Mouse (Mus musculus) spleen, adult 2 months (tissue): ENCODE measurements around the gene Lpcat4. TPM values are rescaled to one million over a fixed set of nuclear protein-coding genes. Genes with fewer than 3 reads are reported as not detected.
A peak's percentile ranks its signal among the peaks of the same experiment; 100 is the strongest.

Experiments used
- DNase-seq, 2 experiments: peaks; one replicate each; pipeline versions ENCODE4 v3.0.0 to v3.0.0-alpha.2; 2012 to 2021; ENCODE audit warnings: low spot score in 2 of 2, low read depth in 1 of 2
- H3K27ac ChIP-seq: fragments of 200-500 bp; 2 replicates; pipeline ENCODE4 v1.5.1; 2012; ENCODE audit warnings: low read length, inconsistent platforms; ENCODE audit not compliant: insufficient read depth
- H3K27me3 ChIP-seq: fragments of 200-500 bp; 2 replicates; pipeline ENCODE4 v1.6.1; 2012; ENCODE audit warnings: mild to moderate bottlenecking, moderate library complexity, low read length, inconsistent platforms; ENCODE audit not compliant: control insufficient read depth, insufficient read depth
- H3K36me3 ChIP-seq: fragments of 200-500 bp; 2 replicates; pipeline ENCODE4 v1.6.1; 2012; ENCODE audit warnings: mild to moderate bottlenecking, low read length, inconsistent platforms; ENCODE audit not compliant: control insufficient read depth, insufficient read depth
- H3K4me1 ChIP-seq: fragments of 200-500 bp; 2 replicates; pipeline ENCODE4 v1.6.1; 2011; ENCODE audit warnings: inconsistent platforms; ENCODE audit not compliant: control insufficient read depth, insufficient read depth, insufficient read length
- H3K4me3 ChIP-seq: fragments of 200-500 bp; 2 replicates; pipeline ENCODE4 v1.5.1; 2011; ENCODE audit warnings: mild to moderate bottlenecking, inconsistent platforms; ENCODE audit not compliant: insufficient read depth, insufficient read length; ENCODE audit errors: extremely low read depth
- CTCF ChIP-seq: fragments of 200-500 bp; IDR thresholded peaks from 2 replicates; pipeline ENCODE4 v1.5.1; 2011; ENCODE audit warnings: mild to moderate bottlenecking, inconsistent platforms; ENCODE audit not compliant: insufficient read depth, insufficient read length, insufficient replicate concordance; ENCODE audit errors: extremely low read depth
- POLR2A ChIP-seq: fragments of 200-500 bp; IDR thresholded peaks from 2 replicates; pipeline ENCODE4 v1.6.1; 2011; ENCODE audit warnings: low read depth, low read length, inconsistent platforms
- WGBS: fragments of 180-500 bp; shearing (Covaris S2); methylation state at CpG from one replicate; pipeline ENCODE4 v1.1.7; 2018; 5-methylcytosine and 5-hydroxymethylcytosine counted together
- polyA plus RNA-seq: library from polyadenylated mRNA; depleted of rRNA; stranded (reverse); fragments of >200 nt; gene quantifications from 2 replicates; pipeline ENCODE4 v1.2.3, GENCODE M21; 2012; rRNA removed

Lpcat4 gene
- 44.6 and 55.6 TPM in 2 replicates for polyA plus RNA-seq

DNA sequence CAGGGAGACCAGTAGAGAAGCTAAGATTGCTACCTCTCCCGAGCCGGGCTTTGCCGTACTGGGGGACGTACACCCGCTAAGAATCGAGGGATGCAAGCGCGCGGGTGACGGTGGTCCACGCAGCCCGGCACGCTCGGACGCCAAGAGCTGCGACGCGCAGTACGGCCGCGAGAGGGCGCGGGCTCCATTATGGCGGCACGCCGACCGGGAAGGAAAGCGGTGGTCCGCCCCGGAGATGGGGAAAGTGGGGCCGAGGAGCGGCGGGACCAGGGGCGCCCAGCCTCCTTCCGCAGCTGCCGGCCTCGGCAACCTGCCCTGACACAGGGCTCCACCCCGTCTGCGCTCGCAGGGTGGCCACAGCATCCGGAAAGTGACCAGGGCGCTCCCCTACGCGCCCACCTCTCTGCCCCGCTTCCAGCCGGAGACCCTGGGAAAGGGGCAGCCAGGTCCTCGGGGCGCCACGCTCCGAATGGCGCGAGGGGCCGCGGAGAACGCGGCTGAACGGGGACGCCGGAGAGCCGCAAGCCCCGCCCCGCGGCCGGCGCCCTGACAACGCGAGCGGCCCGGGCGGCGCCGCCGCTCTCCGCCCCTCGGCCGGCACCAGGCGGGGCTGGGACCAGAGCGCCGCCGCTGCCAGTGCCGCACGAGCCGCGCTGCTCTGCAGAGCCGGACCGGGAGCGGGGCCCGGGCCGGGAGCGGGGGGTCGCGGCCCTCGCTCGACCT lies at the start of gene Lpcat4:
Lpcat4 (plus strand) TSS at position 257 of the 723 bp plus-strand sequence.
- TF ChIP-seq POLR2A (0 out of 2 replicates have a peak, but pooled peaks have one; percentile 6), CTCF (peak; percentile 84)
- under 1% methylated on average over 91 of the region's 94 CpGs for WGBS
- H3K4me3 ChIP-seq, result peak within 1 kb of the TSS; percentile 79
- DNase-seq, result peak; percentile 50 to 83
- H3K27ac ChIP-seq, result peak within 1 kb of the TSS; percentile 86
- no peaks in the 10 kb centered on the region; the same call in 1 of the 2 replicates for H3K4me1 ChIP-seq
- H3K27me3 ChIP-seq, result no peaks in the 10 kb centered on the region
- no peaks in the 10 kb centered on the region for H3K36me3 ChIP-seq

DNA sequence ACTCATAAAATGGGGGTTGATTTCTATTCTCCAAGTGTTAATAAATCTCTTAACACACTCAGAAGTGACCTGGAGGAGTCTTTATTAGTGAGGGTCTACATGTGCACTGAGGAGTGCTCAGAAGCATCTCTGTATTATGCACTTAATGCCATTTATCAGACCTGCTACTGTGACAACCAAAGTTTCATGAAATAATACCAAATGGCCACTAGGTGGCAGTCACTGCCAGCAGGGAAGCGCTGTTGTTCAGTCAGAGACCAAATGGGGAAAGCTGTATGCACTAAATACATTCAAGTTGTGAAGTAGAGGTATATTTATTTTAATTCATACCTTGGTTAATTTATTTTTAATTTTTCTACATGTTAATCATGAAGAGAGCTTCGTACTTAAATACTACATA lies 42.4 kb upstream of the Lpcat4 start:
- H3K4me1 ChIP-seq, result no peaks in the 10 kb centered on the region
- no peak for TF ChIP-seq POLR2A
- peak; percentile 72; the same call in 1 of the 2 replicates for TF ChIP-seq CTCF
- no peak overlapping the region for H3K4me3 ChIP-seq
- WGBS, result 2% methylated on average over 2 of the region's 2 CpGs
- no peaks in the 10 kb centered on the region for H3K36me3 ChIP-seq
- DNase-seq, result peak; percentile 26 to 28
- no peak overlapping the region for H3K27ac ChIP-seq
- no peaks in the 10 kb centered on the region for H3K27me3 ChIP-seq

DNA sequence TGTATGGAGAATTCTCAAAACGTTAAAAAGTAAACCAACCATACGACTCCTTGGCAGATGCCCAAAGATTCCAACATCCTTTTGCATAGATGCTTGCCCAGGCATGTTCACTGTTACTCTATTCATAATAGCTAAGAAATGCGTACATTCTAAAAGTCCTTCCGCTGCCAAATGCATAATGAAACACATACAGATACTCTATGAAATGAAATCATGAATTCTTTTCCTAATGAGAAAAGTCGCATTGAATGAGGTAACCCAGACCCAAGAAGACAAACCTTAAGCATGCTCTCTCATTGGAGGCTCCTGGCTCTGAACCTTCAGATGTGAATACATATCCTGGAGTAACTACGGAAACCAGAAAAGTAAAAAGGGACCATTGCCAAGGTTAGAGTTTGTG lies 36.2 kb upstream of the Lpcat4 start:
- DNase-seq, result no peak
- Histone ChIP-seq H3K36me3 (no peaks in the 10 kb centered on the region), H3K4me3 (no peak overlapping the region), H3K27ac (no peak overlapping the region), H3K4me1 (no peaks in the 10 kb centered on the region), H3K27me3 (no peaks in the 10 kb centered on the region)
- 75% methylated on average over 6 of the region's 6 CpGs for WGBS
- TF ChIP-seq POLR2A (no peak), CTCF (no peak)

DNA sequence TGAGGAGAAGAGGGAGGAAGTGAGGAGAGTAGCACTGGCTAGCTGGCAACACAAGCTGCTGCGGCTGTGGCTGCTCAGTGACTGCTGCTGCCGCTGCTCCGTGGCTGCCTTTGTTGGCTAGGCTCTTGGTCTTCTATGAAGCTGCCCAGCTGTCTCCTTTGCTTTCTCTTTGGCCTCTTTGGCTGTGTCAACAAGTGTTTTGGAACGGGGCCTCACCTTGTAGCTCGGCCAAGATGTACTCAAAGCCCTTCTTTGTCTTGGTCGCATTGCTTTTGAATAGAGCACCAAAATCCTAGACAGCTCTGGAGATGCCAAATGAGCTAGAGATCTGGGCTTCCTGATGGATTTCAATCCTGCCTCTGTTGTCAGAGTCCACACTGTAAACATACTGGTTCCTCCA lies 29.1 kb upstream of the Lpcat4 start:
- 77% methylated on average over 6 of the region's 6 CpGs for WGBS
- no peaks in the 10 kb centered on the region for H3K36me3 ChIP-seq
- no peak overlapping the region for H3K4me3 ChIP-seq

DNA sequence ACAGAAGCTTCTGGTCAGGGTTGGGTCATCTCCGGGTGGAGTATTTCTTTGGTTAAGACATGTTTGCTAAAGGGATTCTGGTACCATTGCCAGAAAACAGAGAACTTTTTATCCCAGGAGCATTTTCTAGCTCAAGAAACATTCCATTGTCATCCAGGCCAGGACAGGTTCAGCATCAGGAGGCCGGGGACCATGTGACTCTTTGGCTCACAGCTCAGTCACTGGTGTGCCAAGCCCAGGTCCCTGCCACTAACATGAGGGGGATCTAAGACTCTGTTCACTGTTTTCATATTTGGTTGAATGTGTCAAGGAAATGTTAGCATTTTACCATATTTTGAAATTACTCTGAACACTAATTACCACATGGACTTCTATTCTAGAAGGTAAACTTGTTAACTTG lies 28.6 kb upstream of the Lpcat4 start:
- 88% methylated on average over 2 of the region's 2 CpGs for WGBS
- DNase-seq, result no peak
- Histone ChIP-seq H3K4me3 (no peak overlapping the region), H3K27ac (no peak overlapping the region), H3K4me1 (no peaks in the 10 kb centered on the region), H3K27me3 (no peaks in the 10 kb centered on the region), H3K36me3 (no peaks in the 10 kb centered on the region)
- no peak for TF ChIP-seq CTCF

More for the DNA sequence above, 29.1 kb upstream of the Lpcat4 start:
- Histone ChIP-seq H3K4me1 (no peaks in the 10 kb centered on the region), H3K27ac (no peak overlapping the region), H3K27me3 (no peaks in the 10 kb centered on the region)
- no peak for TF ChIP-seq POLR2A
- no peak for TF ChIP-seq CTCF
- no peak for DNase-seq

DNA sequence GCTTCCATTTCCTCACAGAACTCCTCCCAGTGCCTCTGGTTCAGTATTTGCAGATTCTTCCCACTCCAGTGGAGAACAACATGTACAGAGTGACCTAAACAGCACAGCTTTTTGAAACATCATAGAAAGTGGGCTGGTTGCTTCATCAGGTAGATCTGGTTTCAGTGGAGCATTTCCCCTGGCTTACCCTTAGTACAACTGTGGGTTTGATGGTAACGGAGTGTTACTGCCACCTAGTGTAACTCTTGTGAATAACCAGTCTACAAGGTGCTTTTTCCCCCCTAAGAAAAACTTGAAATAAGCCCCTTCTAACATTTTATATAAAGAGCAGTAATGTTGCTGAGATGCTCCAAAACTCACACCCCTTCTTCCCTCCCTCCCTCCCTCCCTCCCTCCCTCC lies 23.3 kb upstream of the Lpcat4 start:
- WGBS, result 12% methylated on average over 1 of the region's 1 CpGs
- TF ChIP-seq CTCF, result no peak
- DNase-seq, result no peak

DNA sequence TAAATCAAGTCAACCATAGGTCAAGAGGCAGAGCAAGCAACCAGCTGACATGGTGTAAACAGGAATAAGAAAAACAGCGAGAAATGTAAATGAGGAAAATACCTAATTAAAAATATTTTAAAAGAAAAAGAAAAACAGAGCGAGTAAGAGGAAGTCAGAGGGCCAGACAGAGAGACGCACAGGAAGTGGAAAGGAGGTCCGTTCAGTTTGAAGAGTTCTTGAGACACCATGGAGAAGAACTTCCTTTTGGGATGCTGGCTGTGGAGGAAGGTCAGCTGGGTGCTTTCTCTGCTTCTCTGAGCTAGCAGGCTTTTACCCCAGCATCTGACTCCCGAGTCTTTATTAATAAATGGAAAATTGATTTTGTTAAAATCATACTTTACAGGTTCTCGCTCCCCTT lies 21.7 kb upstream of the Lpcat4 start:
- TF ChIP-seq POLR2A (no peak), CTCF (no peak)
- Histone ChIP-seq H3K27me3 (no peaks in the 10 kb centered on the region), H3K36me3 (no peaks in the 10 kb centered on the region), H3K4me3 (no peak overlapping the region), H3K4me1 (no peaks in the 10 kb centered on the region), H3K27ac (no peak overlapping the region)
- WGBS, result 50% methylated on average over 6 of the region's 6 CpGs
- DNase-seq, result no peak

More for the DNA sequence above, 23.3 kb upstream of the Lpcat4 start:
- Histone ChIP-seq H3K4me3 (no peak overlapping the region), H3K4me1 (no peaks in the 10 kb centered on the region), H3K27ac (no peak overlapping the region), H3K27me3 (no peaks in the 10 kb centered on the region), H3K36me3 (no peaks in the 10 kb centered on the region)
